Mouse (Mus musculus) stomach, postnatal 0 days (tissue): ENCODE data around the gene Gas7.

Experiments
- CTCF ChIP-seq: IDR thresholded peaks from 2 replicates; pipeline ENCODE4 v1.5.1; 2016; ENCODE audit warnings: antibody characterized with exemption, low read depth, mild to moderate bottlenecking, moderate library complexity
- EP300 ChIP-seq: optimal IDR thresholded peaks from 2 replicates; pipeline ENCODE3; 2016; ENCODE audit warnings: antibody characterized with exemption

GRCm38 (mm10) chr11:67532728-67533127, 77.5 kb downstream of the Gas7 start:
- TF ChIP-seq CTCF = no peak
- no peak for TF ChIP-seq EP300
